Comparison of ENCODE assay signal across 17 mouse cellular contexts in genomic region chr5:101737341-101737740, GRCm38 (mm10). TPM values are rescaled to one million over a fixed set of nuclear protein-coding genes. Genes with fewer than 3 reads are reported as not detected.
"Had no signal": no experiment of that assay in that cellular context is flagged by ENCODE, and none has a peak within 500 bp of the region (broad histone marks: within the 10 kb centered on the region; RNA-seq: fewer than 3 reads in every experiment).

No protein-coding gene starts in this region.

- H3K27ac ChIP-seq: lung, embryonic 15.5 days; midbrain, embryonic 10.5 days; midbrain, embryonic 12.5 days; neural tube, embryonic 13.5 days; neural tube, embryonic 15.5 days had no signal

- DNase-seq: liver, postnatal 0 days; lung, adult 2 months; lung, postnatal 4 days; midbrain, embryonic 14.5 days; retina, postnatal 1 day; right cerebral cortex, postnatal 4 days; spleen, adult 18-20 months; thymus, adult 2 months; thymus, postnatal 25 days; thymus, postnatal 4 days had no signal

- H3K4me3 ChIP-seq: lung, embryonic 15.5 days; midbrain, embryonic 10.5 days; midbrain, embryonic 12.5 days; myocyte; neural tube, embryonic 13.5 days; neural tube, embryonic 15.5 days had no signal

RNA-seq across cellular contexts. Expression of gene Cds1, which starts 27.6 kb away (rescaled TPM):
- total RNA-seq: megakaryocyte-erythroid progenitor cell, adult 5-6 weeks had no signal
